Mouse (Mus musculus): Measurements from ENCODE around the gene Taf6.

- TF ChIP-seq TCF3 (IDR thresholded peaks at IDR 0.05; ENCODE audit: insufficient read length, low read depth), result no peak
- TF ChIP-seq POLR2A (IDR thresholded peaks at IDR 0.05; ENCODE audit: insufficient read length, low read depth), result no peak
- TF ChIP-seq MAX (IDR thresholded peaks at IDR 0.05; ENCODE audit: low read depth), result no peak
- no peak for TF ChIP-seq TCF12 (IDR thresholded peaks at IDR 0.05; ENCODE audit: insufficient read depth, poor library complexity, severe bottlenecking)
- TF ChIP-seq REST (IDR thresholded peaks at IDR 0.05; ENCODE audit: insufficient read depth, insufficient read length), result no peak
- TF ChIP-seq MYOG (IDR thresholded peaks at IDR 0.05; ENCODE audit: control insufficient read depth in 1 of 3, insufficient read depth in 1 of 3, insufficient read length in 2 of 3, low read depth in 2 of 3), result no peak
- no peak for TF ChIP-seq POLR2AphosphoS2 (IDR thresholded peaks at IDR 0.05; ENCODE audit: insufficient read length, low read depth)
- no peak for TF ChIP-seq E2F4 (IDR thresholded peaks at IDR 0.05; ENCODE audit: insufficient read depth)
- TF ChIP-seq MYOD1 (IDR thresholded peaks at IDR 0.05; ENCODE audit: control insufficient read depth in 1 of 3, insufficient read length in 2 of 3, low read depth in 2 of 3), result no peak
- TF ChIP-seq CEBPB (IDR thresholded peaks at IDR 0.05; ENCODE audit: insufficient read depth, poor library complexity, severe bottlenecking), result no peak
These were observed 20.0 kb upstream of the Taf6 start for GRCm38 (mm10) chr5:138207253-138207652.
